Mouse (Mus musculus): Measurements from ENCODE around the gene Mapk3. TPM values are rescaled to one million over a fixed set of nuclear protein-coding genes. Genes with fewer than 3 reads are reported as not detected.

Gene Mapk3
- polyA plus RNA-seq, 1 experiment from 2014 or later, result 99.7 TPM

Other genes starting within 250 kb of the Mapk3 start
- gene Eif3c, start 193.2 kb upstream of the Mapk3 start, polyA plus RNA-seq (2014; fragmentation: Nextera tagmentation; extraction: Ambion mirVana), result 163 and 182 TPM in 2 replicates
- 0.21 and 0.44 TPM in 2 replicates for gene Apobr, start 174.7 kb upstream of the Mapk3 start, polyA plus RNA-seq (2014; fragmentation: Nextera tagmentation; extraction: Ambion mirVana)
- 24.0 and 28.0 TPM in 2 replicates for gene Cln3, start 173.8 kb upstream of the Mapk3 start, polyA plus RNA-seq (2014; fragmentation: Nextera tagmentation; extraction: Ambion mirVana)
- not detected in 2 replicates for gene Il27, start 164.7 kb upstream of the Mapk3 start, polyA plus RNA-seq (2014; fragmentation: Nextera tagmentation; extraction: Ambion mirVana)
- gene Nupr1, start 128.7 kb upstream of the Mapk3 start, polyA plus RNA-seq (2014; fragmentation: Nextera tagmentation; extraction: Ambion mirVana), result 7.0 and 8.5 TPM in 2 replicates
- gene Sgf29, start 110.3 kb upstream of the Mapk3 start, polyA plus RNA-seq (2014; fragmentation: Nextera tagmentation; extraction: Ambion mirVana), result 61.3 and 66.1 TPM in 2 replicates
- gene Sult1a1, start 83.2 kb upstream of the Mapk3 start, polyA plus RNA-seq (2014; fragmentation: Nextera tagmentation; extraction: Ambion mirVana), result 3.3 and 5.7 TPM in 2 replicates
- 147 and 164 TPM in 2 replicates for gene Bola2, start 64.2 kb upstream of the Mapk3 start, polyA plus RNA-seq (2014; fragmentation: Nextera tagmentation; extraction: Ambion mirVana)
- gene Slx1b, start 63.8 kb upstream of the Mapk3 start, polyA plus RNA-seq (2014; fragmentation: Nextera tagmentation; extraction: Ambion mirVana), result 8.8 and 10.1 TPM in 2 replicates
- 97.2 and 111 TPM in 2 replicates for gene Coro1a, start 51.8 kb upstream of the Mapk3 start, polyA plus RNA-seq (2014; fragmentation: Nextera tagmentation; extraction: Ambion mirVana)
- 1.2 and 1.3 TPM in 2 replicates for gene Gdpd3, start 6.7 kb downstream of the Mapk3 start, polyA plus RNA-seq (2014; fragmentation: Nextera tagmentation; extraction: Ambion mirVana)
- gene Ypel3, start 17.4 kb downstream of the Mapk3 start, polyA plus RNA-seq (2014; fragmentation: Nextera tagmentation; extraction: Ambion mirVana), result 206 and 230 TPM in 2 replicates
- gene Tbx6, start 21.9 kb downstream of the Mapk3 start, polyA plus RNA-seq (2014; fragmentation: Nextera tagmentation; extraction: Ambion mirVana), result 0.42 and 0.47 TPM in 2 replicates
- gene Ppp4c, start 32.9 kb downstream of the Mapk3 start, polyA plus RNA-seq (2014; fragmentation: Nextera tagmentation; extraction: Ambion mirVana), result 231 and 256 TPM in 2 replicates
- 31.3 and 37.4 TPM in 2 replicates for gene Fam57b, start 38.1 kb downstream of the Mapk3 start, polyA plus RNA-seq (2014; fragmentation: Nextera tagmentation; extraction: Ambion mirVana)
- gene 4930451I11Rik, start 72.0 kb downstream of the Mapk3 start, polyA plus RNA-seq (2014; fragmentation: Nextera tagmentation; extraction: Ambion mirVana), result not detected in 2 replicates
- gene Doc2a, start 87.8 kb downstream of the Mapk3 start, polyA plus RNA-seq (2014; fragmentation: Nextera tagmentation; extraction: Ambion mirVana), result 4.9 and 6.7 TPM in 2 replicates
- 12.0 and 13.7 TPM in 2 replicates for gene Hirip3, start 102.4 kb downstream of the Mapk3 start, polyA plus RNA-seq (2014; fragmentation: Nextera tagmentation; extraction: Ambion mirVana)
- 91.3 and 104 TPM in 2 replicates for gene Ino80e, start 102.8 kb downstream of the Mapk3 start, polyA plus RNA-seq (2014; fragmentation: Nextera tagmentation; extraction: Ambion mirVana)
- gene Taok2, start 125.1 kb downstream of the Mapk3 start, polyA plus RNA-seq (2014; fragmentation: Nextera tagmentation; extraction: Ambion mirVana), result 25.9 and 31.0 TPM in 2 replicates
- gene Tmem219, start 163.3 kb downstream of the Mapk3 start, polyA plus RNA-seq (2014; fragmentation: Nextera tagmentation; extraction: Ambion mirVana), result 34.3 and 44.9 TPM in 2 replicates
- gene Kctd13, start 169.3 kb downstream of the Mapk3 start, polyA plus RNA-seq (2014; fragmentation: Nextera tagmentation; extraction: Ambion mirVana), result 69.3 and 89.2 TPM in 2 replicates
- gene Asphd1, start 190.0 kb downstream of the Mapk3 start, polyA plus RNA-seq (2014; fragmentation: Nextera tagmentation; extraction: Ambion mirVana), result 4.4 and 6.0 TPM in 2 replicates
- 33.8 and 34.6 TPM in 2 replicates for gene Sez6l2, start 191.0 kb downstream of the Mapk3 start, polyA plus RNA-seq (2014; fragmentation: Nextera tagmentation; extraction: Ambion mirVana)
- gene Cdipt, start 216.3 kb downstream of the Mapk3 start, polyA plus RNA-seq (2014; fragmentation: Nextera tagmentation; extraction: Ambion mirVana), result 92.4 and 96.0 TPM in 2 replicates
- gene Cdiptos, start 216.5 kb downstream of the Mapk3 start, polyA plus RNA-seq (2014; fragmentation: Nextera tagmentation; extraction: Ambion mirVana), result 0.51 and 1.0 TPM in 2 replicates